40 mouse cellular contexts compared by ENCODE assay signal in genomic region chr2:131948156-131948555, GRCm38 (mm10). TPM values are rescaled to one million over a fixed set of nuclear protein-coding genes. Genes with fewer than 3 reads are reported as not detected.
DNase-seq lines count a peak whose midpoint lies in the region; ATAC-seq lines count a peak whose summit lies in the region.
"Had no signal": no experiment of that assay in that cellular context is flagged by ENCODE, and none has a peak within 500 bp of the region (broad histone marks: within the 10 kb centered on the region; RNA-seq: fewer than 3 reads in every experiment).

No protein-coding gene starts in this region.

- no peak overlapping the region for H3K4me2 ChIP-seq in midbrain, embryonic 11.5 days
- H3K4me2 ChIP-seq: forebrain, embryonic 13.5 days; heart, embryonic 13.5 days; midbrain, embryonic 12.5 days; neural tube, embryonic 12.5 days; stomach, embryonic 15.5 days had no signal

- peaks cover 5% of the 10 kb centered on the region for H3K27me3 ChIP-seq in midbrain, embryonic 11.5 days (ENCODE audit: control insufficient read depth, insufficient read depth, low read length)
- peaks cover 30% of the 10 kb centered on the region for H3K27me3 ChIP-seq in midbrain, embryonic 10.5 days (ENCODE audit: low read depth, poor library complexity, severe bottlenecking)
- H3K27me3 ChIP-seq: CH12.LX had no signal

- H3K27ac ChIP-seq in midbrain, embryonic 11.5 days (ENCODE audit: low read depth, low read length): no peak overlapping the region
- no peak overlapping the region for H3K27ac ChIP-seq in midbrain, embryonic 10.5 days (replicated peaks)
- H3K27ac ChIP-seq: forebrain, embryonic 13.5 days; heart, adult 2 months; heart, embryonic 13.5 days; kidney, postnatal 0 days; liver, embryonic 14.5 days; midbrain, embryonic 12.5 days; neural tube, embryonic 12.5 days; stomach, embryonic 15.5 days had no signal

- no peaks in the 10 kb centered on the region for H3K36me3 ChIP-seq in midbrain, embryonic 11.5 days (ENCODE audit: control insufficient read depth, insufficient read depth, low read length)
- H3K36me3 ChIP-seq in midbrain, embryonic 10.5 days: no peaks in the 10 kb centered on the region
- H3K36me3 ChIP-seq: heart, embryonic 13.5 days; midbrain, embryonic 12.5 days; neural tube, embryonic 12.5 days; stomach, embryonic 15.5 days had no signal

- no peaks in the 10 kb centered on the region for H3K9me3 ChIP-seq in midbrain, embryonic 11.5 days (ENCODE audit: control insufficient read depth, low read length)
- no peaks in the 10 kb centered on the region for H3K9me3 ChIP-seq in midbrain, embryonic 10.5 days (replicated peaks)
- H3K9me3 ChIP-seq: forebrain, embryonic 13.5 days; heart, embryonic 13.5 days; midbrain, embryonic 12.5 days; neural tube, embryonic 12.5 days; stomach, embryonic 15.5 days had no signal

- H3K4me3 ChIP-seq in midbrain, embryonic 11.5 days (ENCODE audit: low read depth, low read length): no peak overlapping the region
- H3K4me3 ChIP-seq in midbrain, embryonic 10.5 days: no peak overlapping the region
- H3K4me3 ChIP-seq: forebrain, embryonic 13.5 days; heart, adult 2 months; heart, embryonic 13.5 days; midbrain, embryonic 12.5 days; myocyte; neural tube, embryonic 12.5 days; stomach, embryonic 15.5 days had no signal

- ATAC-seq in midbrain, embryonic 11.5 days (ENCODE audit: low FRiP score): no peak
- ATAC-seq: forebrain, embryonic 13.5 days; hindbrain, embryonic 16.5 days had no signal

- peak; percentile 0 for DNase-seq in adrenal gland, postnatal 10 days
- no peak for DNase-seq in adrenal gland, adult 2 months
- DNase-seq in layer of hippocampus, adult 11-12 months (ENCODE audit: low spot score): peak; percentile 1
- DNase-seq in layer of hippocampus, postnatal 14 days (ENCODE audit: low spot score in 2 of 2): no peak
- DNase-seq in midbrain, embryonic 11.5 days (ENCODE audit: low spot score, missing footprints): peak; percentile 71
- DNase-seq in midbrain, embryonic 10.5 days (ENCODE audit: low spot score): no peak
- peak; percentile 16 for DNase-seq in testis, postnatal 10 days (ENCODE audit: low spot score)
- DNase-seq: adrenal gland, postnatal 14 days; cerebellum, adult 11 months; cerebellum, adult 9-10 months; cerebellum, postnatal 36 days; gastrocnemius, postnatal 36 days; heart, adult 2 months; kidney, adult 2 months; kidney, postnatal 4 days; layer of hippocampus, adult 9-11 months; liver; lung, adult 2 months; lung, postnatal 14 days; thymus, adult 18-20 months; thymus, postnatal 25 days had no signal

- peaks cover 2% of the 10 kb centered on the region; the same call in 1 of the 2 replicates for H3K4me1 ChIP-seq in midbrain, embryonic 11.5 days (ENCODE audit: control insufficient read depth, insufficient read depth, low read length)
- H3K4me1 ChIP-seq in midbrain, embryonic 10.5 days: peaks cover 16% of the 10 kb centered on the region

- 79% methylated on average over 3 of the region's 3 CpGs for WGBS in midbrain, embryonic 11.5 days
- 80% methylated on average over 3 of the region's 3 CpGs for WGBS in midbrain, embryonic 10.5 days

- no peak overlapping the region for H3K9ac ChIP-seq in midbrain, embryonic 11.5 days (ENCODE audit: low read length)
- H3K9ac ChIP-seq: forebrain, embryonic 13.5 days; heart, embryonic 13.5 days; liver, embryonic 14.5 days; midbrain, embryonic 12.5 days; neural tube, embryonic 12.5 days; stomach, embryonic 15.5 days had no signal

RNA-seq across cellular contexts. Expression of gene Prnd, which starts 2.5 kb away (rescaled TPM):
- total RNA-seq in adrenal gland, postnatal 10 days (2021): 10 to 100 TPM in 1 of 2 experiments, 1 to 10 TPM in 1; 6.3 to 15.8 TPM
- not detected for total RNA-seq in adrenal gland, adult 2 months (2021)
- polyA plus RNA-seq in adrenal gland, adult 2 months (2012; rRNA removed): 0.70 and 0.90 TPM in 2 replicates
- 1 to 10 TPM; 2.0 to 2.1 TPM for total RNA-seq in layer of hippocampus, postnatal 14 days (2021)
- polyA plus RNA-seq in midbrain, embryonic 11.5 days (2014; fragmentation: Nextera tagmentation; extraction: Ambion mirVana): 5.3 and 6.9 TPM in 2 replicates
- 3.6 and 5.1 TPM in 2 replicates for polyA plus RNA-seq in midbrain, embryonic 10.5 days (2016; fragmentation: Nextera tagmentation; extraction: Ambion mirVana)
- total RNA-seq: megakaryocyte progenitor cell, adult 5-6 weeks had no signal
- polyA plus RNA-seq: myocyte had no signal

RNA-seq across cellular contexts. Expression of gene Prn, which starts 38.4 kb away (rescaled TPM):
- total RNA-seq in adrenal gland, postnatal 10 days (2021): not detected
- total RNA-seq in adrenal gland, adult 2 months (2021): not detected
- polyA plus RNA-seq in adrenal gland, adult 2 months (2012; rRNA removed): not detected in 2 replicates
- total RNA-seq in layer of hippocampus, postnatal 14 days (2021): not detected
- not detected in 2 replicates for polyA plus RNA-seq in midbrain, embryonic 11.5 days (2014; fragmentation: Nextera tagmentation; extraction: Ambion mirVana)
- not detected in 2 replicates for polyA plus RNA-seq in midbrain, embryonic 10.5 days (2016; fragmentation: Nextera tagmentation; extraction: Ambion mirVana)
- total RNA-seq: CH12.LX; ES-E14; gastrocnemius, adult 18-20 months; megakaryocyte progenitor cell, adult 5-6 weeks; midbrain, postnatal 0 days had no signal
- polyA plus RNA-seq: C2C12; embryonic facial prominence, embryonic 11.5 days; forebrain, embryonic 13.5 days; heart, adult 2 months; heart, embryonic 13.5 days; hindbrain, embryonic 11.5 days; hindbrain, embryonic 16.5 days; intestine, embryonic 14.5 days; kidney, adult 2 months; limb, embryonic 11.5 days; liver, embryonic 14.5 days; lung, adult 2 months; midbrain, embryonic 12.5 days; midbrain, postnatal 0 days; neural tube, embryonic 12.5 days; stomach, embryonic 15.5 days had no signal

RNA-seq across cellular contexts. Expression of gene Prnp, which starts 38.4 kb away (rescaled TPM):
- total RNA-seq in adrenal gland, postnatal 10 days (2021): 10 to 100 TPM; 75.0 to 75.3 TPM
- 100 to 1,000 TPM in 1 of 2 experiments, 10 to 100 TPM in 1; 85.9 to 172 TPM for total RNA-seq in adrenal gland, adult 2 months (2021)
- polyA plus RNA-seq in adrenal gland, adult 2 months (2012; rRNA removed): 46.8 and 49.2 TPM in 2 replicates
- total RNA-seq in layer of hippocampus, postnatal 14 days (2021): 100 to 1,000 TPM; 651 to 673 TPM
- polyA plus RNA-seq in midbrain, embryonic 11.5 days (2014; fragmentation: Nextera tagmentation; extraction: Ambion mirVana): 27.2 and 29.7 TPM in 2 replicates
- polyA plus RNA-seq in midbrain, embryonic 10.5 days (2016; fragmentation: Nextera tagmentation; extraction: Ambion mirVana): 18.8 and 32.1 TPM in 2 replicates

Comparison
In these comparisons a context has a peak if more than half of its experiments do, and no peak if none do; other contexts are left out.
1. DNase-seq: peak in adrenal gland, postnatal 10 days (single experiment), layer of hippocampus, adult 11-12 months (single experiment), midbrain, embryonic 11.5 days (single experiment) and testis, postnatal 10 days (single experiment); none in adrenal gland, adult 2 months (single experiment), layer of hippocampus, postnatal 14 days (0 of 2) and midbrain, embryonic 10.5 days (single experiment).